Mouse (Mus musculus) intestine, postnatal 0 days (tissue): ENCODE measurements at regions not wholly inside any gene's neighbourhood (a gene's known extent, or its start where the extent isn't known, plus 50 kb on each side); places are given as distances from the start of the nearest gene placed in this dataset.

Experiments
- ATAC-seq: fragments of 200-750 bp; cut with Nextera tagmentation; 2 replicates; pipeline ENCODE4 v1.8.0; 2017; ENCODE audit warnings: mild to moderate bottlenecking, moderate TSS enrichment, moderate library complexity
- H3K27ac ChIP-seq: fragments of 300-500 bp; sonication (generic); 2 replicates; pipeline ENCODE4 v1.5.1; 2014; ENCODE audit warnings: mild to moderate bottlenecking, low read depth, low read length, moderate library complexity
- H3K27me3 ChIP-seq: fragments of 300-500 bp; sonication (generic); replicated peaks from 2 replicates; pipeline ENCODE4 v1.6.1; 2014; ENCODE audit warnings: low read length, mixed read lengths; ENCODE audit not compliant: control insufficient read depth, insufficient read depth
- H3K36me3 ChIP-seq: fragments of 300-500 bp; sonication (generic); 2 replicates; pipeline ENCODE4 v1.6.1; 2014; ENCODE audit warnings: mild to moderate bottlenecking, moderate library complexity; ENCODE audit not compliant: control insufficient read depth, insufficient read depth
- H3K4me1 ChIP-seq: fragments of 300-500 bp; sonication (generic); replicated peaks from 2 replicates; pipeline ENCODE4 v1.6.1; 2014; ENCODE audit warnings: antibody characterized with exemption, low read length, mixed read lengths; ENCODE audit not compliant: control insufficient read depth, insufficient read depth
- H3K4me2 ChIP-seq: fragments of 300-500 bp; sonication (generic); replicated peaks from 2 replicates; pipeline ENCODE4 v1.6.1; 2014; ENCODE audit warnings: low read depth, mild to moderate bottlenecking, moderate library complexity
- H3K4me3 ChIP-seq: fragments of 300-500 bp; sonication (generic); 2 replicates; pipeline ENCODE4 v1.5.1; 2014; ENCODE audit warnings: low read depth, low read length
- H3K9ac ChIP-seq: fragments of 300-500 bp; sonication (generic); 2 replicates; pipeline ENCODE4 v1.6.1; 2014; ENCODE audit warnings: mild to moderate bottlenecking, low read depth, low read length
- H3K9me3 ChIP-seq: fragments of 300-500 bp; sonication (generic); 2 replicates; pipeline ENCODE4 v1.6.1; 2016; ENCODE audit warnings: mixed run types; ENCODE audit not compliant: control insufficient read depth
- CTCF ChIP-seq: sonication (generic); IDR thresholded peaks from 2 replicates; pipeline ENCODE4 v1.5.1; 2016; ENCODE audit warnings: low read depth, mild to moderate bottlenecking, control low read depth, antibody characterized with exemption, moderate library complexity
- WGBS: fragments of 180-500 bp; shearing (Covaris S2); extraction: QIAGEN DNeasy Blood & Tissue Kit; methylation state at CpG from one replicate; pipeline ENCODE4 v1.1.7; 2014; 5-methylcytosine and 5-hydroxymethylcytosine counted together

GRCm38 (mm10) chr9:74797272-74797844, 64.4 kb upstream of the Onecut1 start:
- Histone ChIP-seq H3K4me1 (no peaks in the 10 kb centered on the region), H3K4me2 (no peak overlapping the region), H3K4me3 (no peak overlapping the region), H3K9me3 (no peaks in the 10 kb centered on the region), H3K36me3 (no peaks in the 10 kb centered on the region), H3K27me3 (no peaks in the 10 kb centered on the region), H3K27ac (no peak overlapping the region), H3K9ac (no peak overlapping the region)
- no peak for TF ChIP-seq CTCF
- WGBS, result 81% methylated on average over 5 of the region's 5 CpGs
- ATAC-seq, result no peak

DNA sequence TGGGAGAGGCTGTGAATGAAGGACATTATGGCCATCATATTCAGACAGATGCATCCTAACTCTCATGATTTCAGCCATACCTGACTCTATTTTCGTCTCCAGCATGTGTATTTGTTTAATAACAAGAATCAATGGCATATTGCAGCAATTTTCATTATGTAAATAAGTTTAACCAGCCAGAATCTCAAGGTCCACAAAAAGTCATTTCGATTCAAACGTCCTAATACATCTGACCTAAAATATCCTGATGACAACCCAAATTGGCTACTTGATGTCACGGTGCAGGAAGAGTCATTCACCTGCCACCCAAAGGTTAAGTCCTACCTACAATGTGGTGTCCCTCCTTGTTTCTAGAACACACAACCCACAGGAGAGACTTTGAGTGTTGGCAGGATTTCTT, 60.6 kb upstream of the Onecut1 start:
- TF ChIP-seq CTCF, result no peak
- Histone ChIP-seq H3K4me1 (no peaks in the 10 kb centered on the region), H3K4me3 (no peak overlapping the region), H3K27ac (no peak overlapping the region), H3K36me3 (no peaks in the 10 kb centered on the region), H3K9ac (no peak overlapping the region), H3K27me3 (no peaks in the 10 kb centered on the region), H3K4me2 (no peak overlapping the region), H3K9me3 (no peaks in the 10 kb centered on the region)
- no peak for ATAC-seq
- WGBS, result 68% methylated on average over 4 of the region's 4 CpGs

GRCm38 (mm10) chr9:74811437-74811836, 50.3 kb upstream of the Onecut1 start:
- WGBS, result 39% methylated on average over 8 of the region's 8 CpGs
- Histone ChIP-seq H3K36me3 (no peaks in the 10 kb centered on the region), H3K27me3 (no peaks in the 10 kb centered on the region), H3K27ac (no peak overlapping the region), H3K4me3 (no peak overlapping the region), H3K4me2 (no peak overlapping the region), H3K9ac (no peak overlapping the region), H3K4me1 (no peaks in the 10 kb centered on the region), H3K9me3 (no peaks in the 10 kb centered on the region)
- ATAC-seq, result no peak
- TF ChIP-seq CTCF, result no peak
